Mouse (Mus musculus) ES-Bruce4 (cell line): ENCODE measurements around the gene Abcb8. TPM values are rescaled to one million over a fixed set of nuclear protein-coding genes. Genes with fewer than 3 reads are reported as not detected.
A peak's percentile ranks its signal among the peaks of the same experiment; 100 is the strongest.

Source experiments
- H3K27ac ChIP-seq: 2 replicates; pipeline ENCODE4 v1.5.1; 2012; ENCODE audit warnings: low read length, inconsistent platforms; ENCODE audit not compliant: insufficient read depth
- H3K27me3 ChIP-seq: 2 replicates; pipeline ENCODE4 v1.6.1; 2012; ENCODE audit warnings: mild to moderate bottlenecking, low read length, inconsistent platforms; ENCODE audit not compliant: control insufficient read depth, poor library complexity, insufficient read depth, severe bottlenecking
- H3K36me3 ChIP-seq: 2 replicates; pipeline ENCODE4 v1.6.1; 2012; ENCODE audit warnings: inconsistent platforms, mild to moderate bottlenecking, low read length, moderate library complexity; ENCODE audit not compliant: control insufficient read depth, poor library complexity, insufficient read depth, severe bottlenecking
- H3K4me1 ChIP-seq: one replicate; pipeline ENCODE4 v1.8.1; 2011; ENCODE audit warnings: low read length; ENCODE audit not compliant: control insufficient read depth, insufficient read depth
- H3K4me3 ChIP-seq: 2 replicates; pipeline ENCODE4 v1.5.1; 2011; ENCODE audit warnings: low read depth, mild to moderate bottlenecking, low read length
- H3K9ac ChIP-seq: 2 replicates; pipeline ENCODE4 v1.6.1; 2012; ENCODE audit warnings: low read depth, mild to moderate bottlenecking, inconsistent platforms; ENCODE audit not compliant: poor library complexity, severe bottlenecking
- H3K9me3 ChIP-seq: replicated peaks from 2 replicates; pipeline ENCODE4 v1.6.1; 2012; ENCODE audit warnings: mild to moderate bottlenecking, low read length, inconsistent platforms; ENCODE audit not compliant: control insufficient read depth, poor library complexity, insufficient read depth, severe bottlenecking
- CTCF ChIP-seq: IDR thresholded peaks from one replicate; pipeline ENCODE4 v1.8.1; 2011; ENCODE audit warnings: low read depth, low read length
- EP300 ChIP-seq: IDR thresholded peaks from 2 replicates; pipeline ENCODE4 v1.6.1; 2011; ENCODE audit warnings: low read depth, low read length; ENCODE audit not compliant: insufficient read depth
- POLR2A ChIP-seq: IDR thresholded peaks from one replicate; pipeline ENCODE4 v1.8.1; 2011; ENCODE audit warnings: low read length; ENCODE audit not compliant: insufficient read depth
- polyA plus RNA-seq: library from polyadenylated mRNA; stranded (reverse); fragments of >200 nt; gene quantifications from 2 replicates; pipeline ENCODE4 v1.2.4, GENCODE M21; 2011; ENCODE audit warnings: low read depth; ENCODE audit not compliant: missing spikeins, insufficient read depth, insufficient read length

Gene Abcb8
- polyA plus RNA-seq, 1 experiment: 29.6 TPM

GRCm38 (mm10) chr5:24348546-24348945 lies 44.9 kb upstream of the Abcb8 start:
- Histone ChIP-seq H3K9ac (0 out of 2 replicates have a peak overlapping the region, but pooled peaks have one; percentile 24), H3K27ac (no peak overlapping the region), H3K9me3 (no peaks in the 10 kb centered on the region), H3K27me3 (no peaks in the 10 kb centered on the region), H3K4me1 (peaks cover 7% of the 10 kb centered on the region), H3K4me3 (peak overlapping the region; percentile 65), H3K36me3 (no peaks in the 10 kb centered on the region)
- no peak for TF ChIP-seq EP300
- TF ChIP-seq POLR2A: no peak

DNA sequence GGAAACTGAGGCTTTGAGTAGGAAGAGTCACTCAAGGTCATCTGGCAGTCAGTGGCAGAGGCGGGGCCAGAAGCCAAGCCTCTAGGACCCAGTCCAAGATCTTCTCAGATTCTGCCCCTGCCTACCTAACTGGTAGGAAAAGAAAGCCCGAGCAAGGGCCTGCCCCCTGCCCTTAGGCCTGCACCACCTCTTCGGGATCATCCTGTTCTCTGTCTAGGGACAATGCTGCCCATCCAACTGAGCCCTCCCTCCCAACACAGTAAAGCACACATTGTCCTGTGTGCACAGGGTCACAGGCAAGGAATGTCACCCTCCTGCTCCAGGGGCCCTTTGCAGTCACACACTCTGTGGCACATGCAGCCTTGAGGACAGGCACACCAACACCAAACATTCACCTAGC lies 43.4 kb upstream of the Abcb8 start:
- Histone ChIP-seq H3K9ac (no peak overlapping the region), H3K4me1 (peaks cover 2% of the 10 kb centered on the region), H3K9me3 (no peaks in the 10 kb centered on the region), H3K36me3 (no peaks in the 10 kb centered on the region), H3K27me3 (no peaks in the 10 kb centered on the region), H3K27ac (no peak overlapping the region), H3K4me3 (no peak overlapping the region)
- no peak for TF ChIP-seq CTCF
- TF ChIP-seq EP300: no peak
- no peak for TF ChIP-seq POLR2A

- Histone ChIP-seq H3K27me3 (no peaks in the 10 kb centered on the region), H3K9me3 (no peaks in the 10 kb centered on the region), H3K4me1 (peaks cover 2% of the 10 kb centered on the region), H3K27ac (no peak overlapping the region), H3K4me3 (peak overlapping the region; percentile 66), H3K9ac (peak overlapping the region; percentile 83), H3K36me3 (no peaks in the 10 kb centered on the region)
- TF ChIP-seq EP300 (no peak), CTCF (no peak), POLR2A (no peak)
Measured at GRCm38 (mm10) chr5:24350531-24351250, 42.8 kb upstream of the Abcb8 start.

DNA sequence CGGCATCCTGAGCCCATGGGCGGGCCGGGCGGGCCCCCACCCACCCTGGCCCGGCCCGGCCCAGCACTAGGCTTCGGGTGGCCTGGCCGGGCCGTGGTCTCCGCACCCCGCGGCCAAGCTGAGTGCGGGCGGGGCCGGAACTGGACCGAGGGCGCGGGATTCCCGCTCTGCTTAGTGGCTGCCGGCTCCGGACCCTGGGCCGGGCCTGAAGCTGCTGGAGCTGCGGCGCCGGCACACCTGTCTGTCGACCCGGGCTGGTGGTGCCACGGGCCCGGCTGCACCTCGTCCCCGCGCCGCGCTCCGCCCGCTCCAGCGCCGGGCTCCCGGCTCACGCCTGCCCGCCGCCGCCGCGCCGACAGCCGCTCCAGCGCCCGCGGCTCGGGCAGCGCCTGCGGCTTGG lies 42.2 kb upstream of the Abcb8 start, which contains the start of gene Kcnh2:
Gene Kcnh2, minus strand, starts transcription at position 327 of the 400 bp plus-strand sequence.
- no peaks in the 10 kb centered on the region for H3K9me3 ChIP-seq
- no peak within 1 kb of the TSS for H3K27ac ChIP-seq
- peak within 1 kb of the TSS; percentile 83 for H3K9ac ChIP-seq
- peaks cover 2% of the 10 kb centered on the region for H3K4me1 ChIP-seq
- H3K4me3 ChIP-seq: peak within 1 kb of the TSS; percentile 66
- H3K27me3 ChIP-seq: no peaks in the 10 kb centered on the region
- no peaks in the 10 kb centered on the region for H3K36me3 ChIP-seq
- TF ChIP-seq POLR2A (no peak), CTCF (no peak), EP300 (no peak)

DNA sequence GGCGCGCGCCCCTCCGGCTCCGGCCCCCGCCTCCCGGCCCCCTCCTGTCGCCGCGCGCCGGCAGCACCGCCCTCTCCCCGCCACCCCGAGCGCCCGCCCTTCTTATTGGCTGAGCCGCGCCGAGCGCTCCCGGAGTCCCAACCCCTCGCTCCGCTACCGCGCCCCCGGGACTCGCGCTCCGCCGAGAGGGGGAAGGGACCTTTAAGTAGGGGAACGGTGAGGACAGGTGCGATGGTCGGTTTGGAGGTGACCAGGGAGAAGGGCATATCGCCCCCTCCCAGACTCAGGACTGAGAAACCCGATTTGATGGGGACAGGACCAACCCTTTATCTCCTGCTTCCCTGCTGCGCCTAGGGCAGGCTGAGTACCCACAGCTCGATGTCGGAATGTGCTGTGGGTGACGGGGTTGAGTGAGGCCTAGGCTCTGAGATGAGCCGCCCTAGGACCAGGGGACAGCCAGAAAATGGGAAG lies 41.7 kb upstream of the Abcb8 start:
- Histone ChIP-seq H3K36me3 (no peaks in the 10 kb centered on the region), H3K9me3 (no peaks in the 10 kb centered on the region), H3K4me3 (peak overlapping the region; percentile 60), H3K27me3 (no peaks in the 10 kb centered on the region), H3K4me1 (peaks cover 2% of the 10 kb centered on the region), H3K9ac (peak overlapping the region; percentile 83), H3K27ac (no peak overlapping the region)
- TF ChIP-seq EP300: no peak
- no peak for TF ChIP-seq CTCF
- TF ChIP-seq POLR2A: no peak

GRCm38 (mm10) chr5:24352251-24352859 lies 41.1 kb upstream of the Abcb8 start:
- no peaks in the 10 kb centered on the region for H3K36me3 ChIP-seq
- H3K27ac ChIP-seq: no peak overlapping the region
- H3K9ac ChIP-seq: peak overlapping the region; percentile 0; the same call in 1 of the 2 replicates
- TF ChIP-seq CTCF: no peak
- no peak for TF ChIP-seq POLR2A
- TF ChIP-seq EP300: 0 out of 2 replicates have a peak, but pooled peaks have one; percentile 3
- no peaks in the 10 kb centered on the region for H3K9me3 ChIP-seq
- no peaks in the 10 kb centered on the region for H3K27me3 ChIP-seq
- H3K4me3 ChIP-seq: peak overlapping the region; percentile 60
- peaks cover 2% of the 10 kb centered on the region for H3K4me1 ChIP-seq
